Mouse (Mus musculus): ENCODE data around the gene Zbtb37.

The Zbtb37 gene

DNA sequence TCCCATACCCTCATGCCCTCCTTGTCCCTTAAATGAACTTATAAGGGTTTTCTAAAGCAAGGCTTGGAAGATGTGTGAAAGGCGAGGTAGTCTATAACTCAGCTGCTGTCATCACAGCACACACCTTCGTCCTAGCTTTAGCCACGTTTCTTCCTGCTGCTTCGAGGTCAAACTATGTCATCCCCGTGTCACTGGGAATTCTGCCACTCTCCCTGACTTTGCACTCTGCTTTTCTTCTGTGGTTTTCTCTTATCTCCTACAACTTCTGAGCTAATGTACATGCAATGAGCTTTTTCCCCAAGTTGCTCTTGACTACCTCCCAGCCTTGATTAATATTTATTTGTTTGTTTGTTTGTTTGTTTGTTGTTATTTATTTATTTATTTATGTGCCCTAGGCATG is 54.6 kb downstream of the Zbtb37 start:
- no peak for DNase-seq (ENCODE audit: low spot score in 2 of 2)

DNA sequence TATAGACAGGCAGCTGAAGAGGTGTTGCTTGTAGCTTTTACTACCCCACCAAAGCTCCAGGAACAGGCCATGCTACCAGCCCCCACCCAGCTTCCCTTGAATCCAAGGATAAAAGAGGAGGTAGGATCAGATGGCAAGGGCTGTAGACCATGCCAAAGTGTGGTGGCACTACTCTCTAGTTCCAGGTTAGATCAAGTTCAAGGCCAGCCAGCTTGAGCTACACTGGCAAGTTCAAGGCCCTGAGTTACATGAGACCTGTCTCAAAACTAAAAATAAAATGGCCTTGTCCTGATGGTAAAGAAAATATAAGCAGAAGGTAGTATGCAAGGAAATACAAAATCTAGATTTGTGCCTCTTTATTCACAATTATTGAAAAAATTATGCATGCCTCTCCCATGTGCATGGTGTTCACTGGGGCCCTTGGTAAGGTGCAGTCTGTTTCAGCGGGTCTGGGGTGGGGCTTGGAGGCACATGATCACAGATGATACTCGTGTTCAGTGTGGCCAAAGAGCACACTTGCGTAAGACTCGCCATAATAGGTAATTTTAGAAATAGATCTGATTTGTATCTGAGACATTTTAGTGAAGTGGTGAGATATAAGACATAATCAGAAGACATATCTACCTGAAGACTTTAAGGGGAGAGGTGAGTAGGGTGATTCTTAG is 56.4 kb downstream of the Zbtb37 start, which contains the start of gene Serpinc1:
Serpinc1 (plus strand) TSS at position 515 of the 665 bp plus-strand sequence.
- DNase-seq (ENCODE audit: low spot score in 2 of 2), result no peak

DNA sequence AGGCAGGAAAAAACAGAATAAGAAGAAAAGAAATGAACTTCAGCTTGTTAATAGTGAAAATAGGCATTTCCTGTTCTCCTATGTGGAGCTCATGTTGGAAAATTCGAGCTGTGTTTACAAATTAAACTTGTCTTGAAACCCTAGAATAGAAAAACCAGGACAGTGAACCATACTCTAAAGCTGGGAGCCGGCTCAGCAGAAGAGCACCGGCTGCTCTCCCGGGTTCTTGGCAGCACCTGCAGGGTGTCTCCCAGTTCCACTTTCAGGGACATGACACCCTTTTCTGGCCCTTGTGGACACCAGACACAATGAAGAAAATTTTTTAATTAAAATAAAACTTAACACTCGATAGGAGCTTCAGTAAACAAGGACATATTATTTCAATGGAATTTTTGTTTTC is 66.0 kb downstream of the Zbtb37 start:
- no peak for DNase-seq (ENCODE audit: low spot score in 2 of 2)

DNA sequence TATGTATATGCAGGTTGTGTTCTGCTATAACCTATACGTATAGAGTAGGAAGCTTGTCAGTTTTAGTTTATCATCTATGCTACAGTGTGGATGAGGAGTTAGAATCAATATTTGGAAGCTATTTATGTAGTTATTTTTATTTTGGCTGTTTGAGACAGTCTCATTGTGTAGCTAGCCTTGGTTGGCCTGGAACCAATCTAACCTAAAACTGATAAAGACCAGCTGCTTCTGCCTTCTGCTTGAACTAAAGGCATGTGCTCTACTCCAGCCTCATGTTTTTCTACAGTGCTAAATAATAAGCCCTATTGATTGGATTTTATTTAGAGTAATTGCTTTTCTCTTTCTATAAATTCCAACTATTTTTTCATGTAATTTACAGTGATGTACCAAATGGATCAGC is 67.4 kb downstream of the Zbtb37 start:
- no peak for DNase-seq (ENCODE audit: low spot score in 2 of 2)

DNA sequence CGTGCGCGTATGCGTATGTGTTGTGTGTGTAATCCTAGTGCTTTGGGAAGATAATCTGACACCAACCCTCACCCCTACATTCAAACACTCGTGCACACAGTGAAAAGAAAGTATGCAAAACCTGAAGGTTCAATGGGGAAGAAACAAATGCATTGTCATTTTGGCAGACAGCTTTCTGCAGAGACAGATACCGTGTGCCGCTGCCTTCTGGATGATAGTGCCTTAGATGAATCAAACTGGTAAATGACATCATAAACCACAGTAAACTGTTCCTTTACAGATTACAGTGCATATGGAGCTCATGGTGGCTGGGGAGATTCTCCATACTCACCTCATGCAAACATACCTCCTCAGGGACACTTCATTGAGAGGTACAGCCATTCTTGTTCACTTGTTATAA is 71.5 kb downstream of the Zbtb37 start:
- DNase-seq (ENCODE audit: low spot score in 2 of 2), result no peak
